8 mouse cellular contexts compared by ENCODE assay signal in genomic region chr1:84284293-84285068, GRCm38 (mm10).
DNase-seq lines count a peak whose midpoint lies in the region; ATAC-seq lines count a peak whose summit lies in the region.

No protein-coding gene starts in this region.

- peaks cover 27% of the 10 kb centered on the region for H3K27me3 ChIP-seq in hindbrain, embryonic 10.5 days (ENCODE audit: insufficient read depth, poor library complexity, severe bottlenecking)

- H3K27ac ChIP-seq in hindbrain, embryonic 10.5 days, result peak overlapping the region; percentile 87

- 3% methylated on average over 53 of the region's 53 CpGs for WGBS in hindbrain, embryonic 10.5 days

- H3K36me3 ChIP-seq in hindbrain, embryonic 10.5 days, result no peaks in the 10 kb centered on the region

- H3K4me1 ChIP-seq in hindbrain, embryonic 10.5 days (replicated peaks), result peaks cover 15% of the 10 kb centered on the region

- H3K4me3 ChIP-seq in hindbrain, embryonic 10.5 days, result peak overlapping the region; percentile 66

- no peaks in the 10 kb centered on the region for H3K9me3 ChIP-seq in hindbrain, embryonic 10.5 days

- peak; percentile 73 for ATAC-seq in frontal cortex, adult (ENCODE audit: low TSS enrichment)
- ATAC-seq in inflammation-experienced regulatory T-cells, adult 6 months, result no peak

- peak; percentile 80 for DNase-seq in ZHBTc4 (ENCODE audit: low read depth, low spot score)
- DNase-seq in cerebellum, adult 9-10 months, result peak; percentile 65
- peak; percentile 66 for DNase-seq in hindbrain, embryonic 10.5 days (ENCODE audit: low spot score)
- DNase-seq in layer of hippocampus, postnatal 36 days, result peak; percentile 53 to 54
- peak; percentile 28 for DNase-seq in lung, postnatal 36 days
- DNase-seq in retina, embryonic 14.5 days (ENCODE audit: low spot score), result peak; percentile 69

Comparison
In these comparisons a context has a peak if more than half of its experiments do, and no peak if none do; other contexts are left out.
1. DNase-seq: peak in every context shown above with its lines; median percentile 80 in ZHBTc4; 69 in retina, embryonic 14.5 days; 66 in hindbrain, embryonic 10.5 days; 65 in cerebellum, adult 9-10 months; 54 in layer of hippocampus, postnatal 36 days; 28 in lung, postnatal 36 days.